Mouse (Mus musculus) brain, embryonic 14.5 days (tissue): ENCODE measurements at regions not wholly inside any gene's neighbourhood (a gene's known extent, or its start where the extent isn't known, plus 50 kb on each side); places are given as distances from the start of the nearest gene placed in this dataset.

Source experiments
- DNase-seq: peaks from one replicate; pipeline ENCODE4 v3.0.0-alpha.2; 2011; ENCODE audit warnings: low read depth
- CTCF ChIP-seq: fragments of 200-500 bp; IDR thresholded peaks from 2 replicates; pipeline ENCODE4 v1.5.1; 2012; ENCODE audit warnings: inconsistent platforms, mild to moderate bottlenecking, moderate library complexity, borderline replicate concordance; ENCODE audit not compliant: insufficient read depth, insufficient read length; ENCODE audit errors: extremely low read depth
- POLR2A ChIP-seq: fragments of 200-500 bp; IDR thresholded peaks from 2 replicates; pipeline ENCODE4 v1.6.1; 2012; ENCODE audit warnings: mild to moderate bottlenecking, inconsistent platforms, borderline replicate concordance; ENCODE audit not compliant: poor library complexity, insufficient read depth, insufficient read length, severe bottlenecking; ENCODE audit errors: extremely low read depth

DNA sequence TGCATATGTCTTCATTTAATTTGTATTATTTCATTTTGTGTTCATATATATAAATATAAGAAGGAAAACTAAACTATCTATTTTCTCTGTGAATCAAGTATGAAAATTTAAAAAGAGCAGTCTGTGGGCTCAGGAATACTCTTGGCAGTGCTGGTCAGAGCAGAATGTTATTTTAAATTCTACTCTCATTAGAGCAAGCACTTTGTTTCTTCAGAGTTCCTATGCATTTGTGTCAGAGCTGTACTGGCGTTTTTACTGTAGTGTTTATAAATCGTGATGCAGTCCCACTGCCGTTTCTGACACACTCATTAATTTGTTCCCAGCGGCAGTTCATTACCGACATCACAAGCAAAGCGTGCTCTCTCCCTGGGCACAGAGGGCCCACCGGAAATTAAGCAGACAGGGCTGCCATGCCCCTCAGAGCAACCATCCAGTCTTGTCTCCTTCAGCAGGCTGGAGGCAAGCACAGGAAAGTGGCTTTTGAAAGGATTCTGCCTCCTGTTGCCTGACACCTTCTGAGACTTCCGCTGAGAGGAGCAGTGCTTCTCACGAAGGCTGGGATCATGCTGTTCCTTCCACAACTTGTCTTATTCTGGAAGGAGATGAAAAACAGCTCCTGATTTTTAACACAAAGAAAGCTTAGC is 272.8 kb upstream of the Sptlc3 start:
- peak; percentile 84 for DNase-seq
- TF ChIP-seq CTCF: no peak
- TF ChIP-seq POLR2A: no peak

DNA sequence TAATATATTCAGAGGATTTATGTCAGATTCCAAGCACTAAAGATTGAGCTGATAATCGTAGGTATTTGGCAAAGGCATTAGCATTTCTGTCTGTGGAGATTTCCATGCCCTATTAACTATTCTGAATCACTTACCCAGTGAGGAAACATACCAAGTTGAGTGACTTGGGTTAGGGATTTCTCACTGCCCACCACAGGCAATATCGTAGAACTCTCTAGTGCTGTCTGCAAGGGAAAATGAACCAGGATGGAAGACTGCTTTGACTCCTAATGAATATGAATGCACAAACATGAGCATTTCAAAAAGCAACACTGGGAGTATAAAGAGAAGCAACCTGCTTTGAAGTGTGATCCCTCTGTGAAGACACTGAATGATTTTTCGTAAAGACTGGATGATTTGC is 263.3 kb upstream of the Sptlc3 start:
- DNase-seq: peak; percentile 62
- TF ChIP-seq CTCF: no peak
- TF ChIP-seq POLR2A: no peak

DNA sequence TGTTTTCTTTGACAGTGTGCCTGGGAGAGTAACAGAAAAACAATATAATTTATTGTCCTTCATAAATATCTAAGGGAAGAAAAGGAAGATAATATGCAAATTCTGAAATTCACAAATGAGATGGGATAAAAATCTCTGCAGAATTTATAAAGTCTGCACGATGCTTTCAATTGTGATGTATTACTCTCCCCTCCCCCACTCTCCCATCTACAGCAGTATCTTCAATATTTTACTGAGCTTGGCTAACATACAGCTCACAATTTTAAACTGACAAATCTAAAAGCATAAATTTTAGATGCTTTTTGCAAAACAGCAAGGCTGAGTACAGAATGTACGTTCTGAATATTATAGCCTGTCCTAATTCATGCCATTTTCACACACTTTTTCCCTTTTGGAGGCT is 243.6 kb upstream of the Sptlc3 start:
- DNase-seq: peak; percentile 30
- TF ChIP-seq POLR2A (no peak), CTCF (no peak)

DNA sequence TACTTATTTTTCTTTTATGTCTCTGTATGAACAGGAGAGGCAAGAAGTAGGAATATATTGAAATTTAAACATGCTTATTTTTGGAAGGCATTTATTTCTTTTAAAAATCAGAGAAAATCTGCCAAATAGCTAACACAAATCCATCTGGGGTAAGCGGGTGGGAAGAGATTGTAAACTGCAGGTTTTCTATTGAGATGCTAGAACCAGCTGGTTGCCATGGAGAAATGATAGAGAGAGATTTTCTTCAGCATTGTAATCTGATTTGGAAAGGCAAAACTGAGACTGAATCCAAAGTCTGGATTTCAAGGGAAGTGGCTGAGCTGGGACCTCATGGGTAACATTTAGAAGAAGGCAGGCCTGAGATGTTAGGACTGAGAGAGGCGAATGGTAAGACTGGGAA is 226.6 kb upstream of the Sptlc3 start:
- TF ChIP-seq POLR2A (no peak), CTCF (no peak)

DNA sequence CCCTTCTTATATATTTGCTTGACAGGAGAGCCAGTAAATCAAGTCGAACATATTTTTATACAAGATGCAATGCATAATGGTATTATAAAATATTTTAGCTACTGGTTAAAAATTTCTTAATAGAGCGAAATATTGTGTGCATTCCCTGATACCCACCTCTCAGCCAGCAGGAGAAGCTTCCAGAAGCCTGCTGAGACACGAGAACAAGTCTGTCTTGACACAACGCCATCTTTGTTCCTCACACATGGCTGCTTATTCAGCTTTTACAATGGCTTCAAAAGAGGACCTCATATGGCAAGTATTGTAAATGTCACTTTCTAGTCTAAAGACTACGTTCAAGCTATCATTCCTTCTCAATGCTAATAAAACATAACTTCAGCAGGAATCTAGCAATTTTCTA is 217.1 kb upstream of the Sptlc3 start:
- no peak for DNase-seq

More for the DNA sequence above, 226.6 kb upstream of the Sptlc3 start:
- peak; percentile 30 for DNase-seq

DNA sequence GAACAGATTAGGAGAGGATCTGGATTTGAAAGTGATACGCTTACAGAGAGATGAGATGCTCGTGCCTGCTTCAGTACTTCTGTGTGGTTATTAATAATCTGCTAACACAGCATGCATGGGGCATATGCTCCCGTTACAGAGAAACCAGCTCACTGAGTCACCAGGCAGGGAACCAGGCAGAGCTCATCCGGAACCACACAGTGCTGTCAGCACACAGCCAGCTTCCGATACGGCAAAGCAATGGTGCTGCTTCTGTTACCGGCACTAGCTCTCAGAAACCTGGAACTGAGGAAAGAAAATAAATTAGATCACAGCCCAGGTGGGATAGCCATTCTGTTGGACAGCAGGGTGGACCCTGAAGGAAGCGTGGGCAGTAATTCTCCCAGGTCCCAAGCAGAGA is 216.1 kb upstream of the Sptlc3 start:
- TF ChIP-seq CTCF (no peak), POLR2A (no peak)

More for the DNA sequence above, 217.1 kb upstream of the Sptlc3 start:
- TF ChIP-seq POLR2A (no peak), CTCF (no peak)

DNA sequence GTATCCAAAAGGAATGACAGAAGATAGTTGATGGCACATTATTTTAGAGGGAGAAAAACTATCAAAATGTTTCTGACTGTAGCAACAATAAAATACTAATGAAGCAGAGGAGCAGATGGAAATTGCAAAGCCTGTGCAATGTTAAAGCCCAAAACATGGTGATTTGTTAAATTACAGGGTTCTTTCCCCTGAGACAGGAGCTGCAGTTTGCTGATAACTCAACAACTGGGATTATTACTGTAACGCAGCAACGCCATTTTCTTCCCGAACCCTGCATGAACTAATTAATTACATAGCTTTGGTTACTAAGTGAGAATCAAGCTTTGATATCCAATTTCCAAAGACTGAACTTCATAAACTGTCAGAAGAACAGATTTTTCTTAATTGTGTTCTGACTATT is 212.7 kb upstream of the Sptlc3 start:
- DNase-seq: peak; percentile 68
- no peak for TF ChIP-seq CTCF
- no peak for TF ChIP-seq POLR2A

More for the DNA sequence above, 216.1 kb upstream of the Sptlc3 start:
- no peak for DNase-seq

DNA sequence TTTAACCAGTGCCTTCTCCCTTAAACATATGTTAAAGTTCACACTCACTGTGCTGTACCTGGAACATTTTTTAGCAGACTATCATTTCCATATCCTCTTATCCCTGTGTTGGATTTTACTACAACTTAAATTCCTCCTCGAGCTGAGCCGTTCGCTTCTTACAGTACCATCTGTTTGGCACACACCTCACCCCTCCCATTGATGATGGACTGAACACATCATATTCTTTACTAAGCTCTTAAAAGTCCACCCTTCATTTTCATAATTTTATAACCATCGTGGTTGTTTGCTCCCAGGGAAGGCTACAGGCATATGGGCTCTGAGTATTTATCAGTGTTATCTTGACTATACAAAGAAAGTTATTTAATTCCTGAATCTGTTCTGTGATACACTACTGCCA is 209.4 kb upstream of the Sptlc3 start:
- TF ChIP-seq POLR2A (no peak), CTCF (no peak)
- DNase-seq: no peak

DNA sequence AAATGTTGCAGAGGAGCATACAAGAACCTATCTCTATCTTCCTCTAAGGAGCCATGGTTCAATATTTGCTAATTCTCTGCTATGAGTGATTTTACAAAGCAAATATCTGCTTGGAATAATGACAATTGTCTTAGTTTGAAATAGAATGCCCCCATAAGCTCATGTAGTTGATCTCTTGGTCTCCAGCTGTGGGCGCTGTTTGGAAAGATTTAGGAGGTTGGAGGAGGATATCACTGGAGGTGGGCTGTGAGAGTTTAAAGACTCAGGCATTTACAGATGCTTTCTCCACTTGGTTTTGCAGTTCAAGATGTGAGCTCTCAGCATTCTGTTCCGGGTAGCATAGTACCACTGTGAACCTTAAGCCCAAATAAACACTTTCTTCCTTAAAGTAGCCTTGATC is 207.3 kb upstream of the Sptlc3 start:
- no peak for DNase-seq
- TF ChIP-seq POLR2A (no peak), CTCF (no peak)

DNA sequence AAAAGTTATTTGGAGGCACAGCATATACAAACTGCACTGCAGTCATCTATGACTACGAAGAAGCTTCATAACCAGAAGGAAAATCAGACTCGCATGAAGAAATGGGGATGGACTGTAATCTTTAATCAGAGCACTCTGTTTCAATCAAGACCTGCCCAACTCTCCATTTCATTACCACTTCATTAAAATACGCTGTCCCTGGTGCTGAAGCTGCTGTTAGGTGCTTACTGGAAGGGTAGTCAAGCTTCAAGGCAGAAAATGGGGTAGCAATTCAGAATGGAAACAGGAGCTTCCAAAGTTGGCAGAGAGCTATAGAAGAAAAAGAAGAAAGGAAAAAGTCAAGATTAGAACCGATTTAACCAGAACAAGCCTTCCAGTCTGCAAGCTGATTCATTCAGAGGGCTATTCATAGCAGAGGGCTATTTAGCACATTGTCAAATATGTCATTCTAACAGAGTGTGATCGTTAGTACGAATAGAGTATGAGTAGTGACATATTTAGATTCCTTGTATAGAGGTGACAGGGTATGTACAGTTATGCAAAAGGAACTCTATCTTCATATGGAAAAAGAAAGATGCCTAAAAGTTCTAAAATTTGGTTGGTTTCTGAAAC is 195.1 kb upstream of the Sptlc3 start:
- peak; percentile 54 for DNase-seq
- TF ChIP-seq POLR2A (no peak), CTCF (no peak)

DNA sequence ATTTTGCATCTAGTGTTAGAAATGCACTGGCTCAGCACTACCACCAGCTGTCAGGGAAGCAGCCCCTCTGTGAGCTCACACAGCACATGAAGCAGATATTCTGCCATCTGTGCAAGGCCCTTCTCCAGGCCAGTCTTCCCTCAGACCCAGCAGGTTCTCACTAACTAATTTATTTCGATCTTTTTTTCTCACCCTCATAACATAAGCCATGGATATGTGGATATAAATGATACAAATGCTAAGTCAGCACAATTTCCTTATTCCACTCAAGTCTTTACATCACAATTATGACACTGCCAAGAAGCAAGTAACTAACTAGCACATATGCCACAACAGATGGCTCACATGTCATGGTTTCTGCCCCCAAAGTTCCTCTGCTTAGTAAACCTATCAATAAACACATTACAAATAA is 182.3 kb upstream of the Sptlc3 start:
- DNase-seq: peak; percentile 89

DNA sequence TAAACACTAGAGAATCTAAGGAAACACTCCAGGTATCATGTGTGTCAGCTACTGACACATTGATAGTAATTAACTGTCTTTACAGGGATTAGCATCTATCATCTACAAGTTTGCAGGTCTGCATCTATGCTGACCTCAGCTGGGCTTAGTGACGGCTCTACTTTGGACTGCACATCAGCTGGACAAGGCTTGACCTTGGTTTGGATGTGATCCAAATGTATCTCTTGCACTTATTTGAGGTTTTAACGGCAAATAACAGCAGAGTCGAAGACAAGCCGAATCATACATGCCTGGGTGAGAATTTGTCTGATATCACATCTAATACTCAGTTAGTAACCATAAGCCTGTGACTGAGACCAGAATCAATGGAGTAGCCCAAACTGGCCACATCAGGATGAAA is 181.7 kb upstream of the Sptlc3 start:
- peak; percentile 13 for DNase-seq
- TF ChIP-seq POLR2A (no peak), CTCF (no peak)

More for the DNA sequence above, 182.3 kb upstream of the Sptlc3 start:
- TF ChIP-seq CTCF: no peak
- no peak for TF ChIP-seq POLR2A
